Mouse (Mus musculus): ENCODE data around the gene Gas2. TPM values are rescaled to one million over a fixed set of nuclear protein-coding genes. Genes with fewer than 3 reads are reported as not detected.

Gas2 gene
- polyA plus RNA-seq, 1 experiment from 2014 or later, result 9.1 TPM

GRCm38 (mm10) chr7:51955424-51956041, 93.7 kb downstream of the Gas2 start:
- Histone ChIP-seq H3K9ac (ENCODE audit: low read length) (no peak overlapping the region), H3K4me3 (ENCODE audit: low read length) (no peak overlapping the region), H3K4me2 (ENCODE audit: low read depth, low read length) (no peak overlapping the region), H3K9me3 (replicated peaks; ENCODE audit: control insufficient read depth, low read length) (no peaks in the 10 kb centered on the region), H3K4me1 (ENCODE audit: control insufficient read depth, insufficient read depth, low read length) (peaks cover 6% of the 10 kb centered on the region; the same call in 1 of the 2 replicates), H3K27me3 (ENCODE audit: control insufficient read depth, insufficient read depth, low read length) (no peaks in the 10 kb centered on the region), H3K36me3 (ENCODE audit: control insufficient read depth, insufficient read depth) (no peaks in the 10 kb centered on the region), H3K27ac (ENCODE audit: low read length) (no peak overlapping the region)
- ATAC-seq (replicated peaks; ENCODE audit: extremely low read depth, insufficient read depth, low FRiP score), result no peak
- 44% methylated on average over 9 of the region's 9 CpGs for WGBS

DNA sequence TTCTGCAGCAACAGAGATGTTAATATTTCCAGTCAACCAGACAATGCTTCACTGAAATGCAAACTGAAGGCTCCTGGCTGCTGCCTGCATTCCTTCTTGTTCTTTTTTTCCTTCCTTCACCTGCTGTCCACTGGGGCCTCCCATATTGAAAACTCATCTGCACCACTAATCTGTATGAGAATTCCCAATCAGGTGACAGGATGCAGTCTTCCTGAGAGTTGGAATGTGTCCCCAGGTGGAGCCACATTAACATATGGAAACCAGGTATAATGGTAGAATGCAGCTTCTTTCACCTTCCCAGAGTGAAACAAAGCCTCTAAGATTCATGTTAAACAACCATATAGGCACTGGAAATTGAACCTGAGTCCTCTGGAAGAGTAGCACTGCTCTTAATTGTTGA, 96.0 kb downstream of the Gas2 start:
- peaks cover 6% of the 10 kb centered on the region; the same call in 1 of the 2 replicates for H3K4me1 ChIP-seq (ENCODE audit: control insufficient read depth, insufficient read depth, low read length)
- no peak overlapping the region for H3K27ac ChIP-seq (ENCODE audit: low read length)
- no peaks in the 10 kb centered on the region for H3K9me3 ChIP-seq (replicated peaks; ENCODE audit: control insufficient read depth, low read length)

GRCm38 (mm10) chr7:51960698-51961374, 99.0 kb downstream of the Gas2 start:
- no peak overlapping the region for H3K4me2 ChIP-seq (ENCODE audit: low read depth, low read length)
- no peaks in the 10 kb centered on the region for H3K9me3 ChIP-seq (replicated peaks; ENCODE audit: control insufficient read depth, low read length)
- no peak overlapping the region for H3K9ac ChIP-seq (ENCODE audit: low read length)
- no peak overlapping the region for H3K4me3 ChIP-seq (ENCODE audit: low read length)
- no peaks in the 10 kb centered on the region for H3K27me3 ChIP-seq (ENCODE audit: control insufficient read depth, insufficient read depth, low read length)
- no peak overlapping the region for H3K27ac ChIP-seq (ENCODE audit: low read length)
- WGBS, result 70% methylated on average over 6 of the region's 6 CpGs
- peaks cover under 1% of the 10 kb centered on the region; the same call in 1 of the 2 replicates for H3K4me1 ChIP-seq (ENCODE audit: control insufficient read depth, insufficient read depth, low read length)
- H3K36me3 ChIP-seq (ENCODE audit: control insufficient read depth, insufficient read depth), result no peaks in the 10 kb centered on the region
- no peak for ATAC-seq (replicated peaks; ENCODE audit: extremely low read depth, insufficient read depth, low FRiP score)

More for the DNA sequence above, 96.0 kb downstream of the Gas2 start:
- Histone ChIP-seq H3K9ac (ENCODE audit: low read length) (no peak overlapping the region), H3K4me2 (ENCODE audit: low read depth, low read length) (no peak overlapping the region), H3K27me3 (ENCODE audit: control insufficient read depth, insufficient read depth, low read length) (no peaks in the 10 kb centered on the region), H3K36me3 (ENCODE audit: control insufficient read depth, insufficient read depth) (no peaks in the 10 kb centered on the region), H3K4me3 (ENCODE audit: low read length) (no peak overlapping the region)
- ATAC-seq (replicated peaks; ENCODE audit: extremely low read depth, insufficient read depth, low FRiP score), result no peak

GRCm38 (mm10) chr7:51962219-51962952, 100.6 kb downstream of the Gas2 start:
- no peaks in the 10 kb centered on the region for H3K27me3 ChIP-seq (ENCODE audit: control insufficient read depth, insufficient read depth, low read length)
- H3K9me3 ChIP-seq (replicated peaks; ENCODE audit: control insufficient read depth, low read length), result no peaks in the 10 kb centered on the region
- WGBS, result 81% methylated on average over 10 of the region's 10 CpGs
- no peak overlapping the region for H3K27ac ChIP-seq (ENCODE audit: low read length)
- H3K9ac ChIP-seq (ENCODE audit: low read length), result no peak overlapping the region
- H3K4me3 ChIP-seq (ENCODE audit: low read length), result no peak overlapping the region
- no peaks in the 10 kb centered on the region for H3K4me1 ChIP-seq (ENCODE audit: control insufficient read depth, insufficient read depth, low read length)
- no peak for ATAC-seq (replicated peaks; ENCODE audit: extremely low read depth, insufficient read depth, low FRiP score)
- H3K4me2 ChIP-seq (ENCODE audit: low read depth, low read length), result no peak overlapping the region
- H3K36me3 ChIP-seq (ENCODE audit: control insufficient read depth, insufficient read depth), result no peaks in the 10 kb centered on the region

GRCm38 (mm10) chr7:51964681-51965080, 102.9 kb downstream of the Gas2 start:
- Histone ChIP-seq H3K4me1 (ENCODE audit: control insufficient read depth, insufficient read depth, low read length) (no peaks in the 10 kb centered on the region), H3K27me3 (ENCODE audit: control insufficient read depth, insufficient read depth, low read length) (no peaks in the 10 kb centered on the region), H3K27ac (ENCODE audit: low read length) (no peak overlapping the region), H3K4me3 (ENCODE audit: low read length) (no peak overlapping the region), H3K9ac (ENCODE audit: low read length) (no peak overlapping the region), H3K9me3 (replicated peaks; ENCODE audit: control insufficient read depth, low read length) (no peaks in the 10 kb centered on the region), H3K4me2 (ENCODE audit: low read depth, low read length) (no peak overlapping the region), H3K36me3 (ENCODE audit: control insufficient read depth, insufficient read depth) (no peaks in the 10 kb centered on the region)
- WGBS, result 79% methylated on average over 7 of the region's 7 CpGs
- ATAC-seq (replicated peaks; ENCODE audit: extremely low read depth, insufficient read depth, low FRiP score), result no peak

DNA sequence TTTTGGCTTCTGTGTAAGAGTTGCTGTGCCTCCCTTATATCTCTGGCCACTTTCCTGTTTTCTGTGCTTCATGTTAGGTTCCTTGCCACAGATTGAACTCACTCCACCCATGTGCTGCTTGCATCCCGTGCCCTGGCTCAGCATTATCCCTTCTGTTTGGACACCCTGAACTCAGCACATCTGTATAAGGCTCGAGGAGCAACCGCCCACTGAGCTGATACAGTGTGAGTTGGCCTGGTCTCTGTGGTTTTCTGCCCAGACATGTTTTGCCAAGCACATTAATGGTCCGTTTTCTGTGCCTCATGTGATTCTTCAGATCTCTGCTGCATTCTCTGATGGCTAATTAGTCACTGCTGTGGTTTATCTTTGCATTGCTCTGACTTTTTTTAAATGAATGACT, 105.8 kb downstream of the Gas2 start:
- Histone ChIP-seq H3K36me3 (ENCODE audit: control insufficient read depth, insufficient read depth) (no peaks in the 10 kb centered on the region), H3K4me1 (ENCODE audit: control insufficient read depth, insufficient read depth, low read length) (no peaks in the 10 kb centered on the region), H3K4me3 (ENCODE audit: low read length) (no peak overlapping the region), H3K27ac (ENCODE audit: low read length) (no peak overlapping the region), H3K27me3 (ENCODE audit: control insufficient read depth, insufficient read depth, low read length) (no peaks in the 10 kb centered on the region), H3K9me3 (replicated peaks; ENCODE audit: control insufficient read depth, low read length) (no peaks in the 10 kb centered on the region), H3K9ac (ENCODE audit: low read length) (no peak overlapping the region), H3K4me2 (ENCODE audit: low read depth, low read length) (no peak overlapping the region)
- no peak for ATAC-seq (replicated peaks; ENCODE audit: extremely low read depth, insufficient read depth, low FRiP score)
- 74% methylated on average over 4 of the region's 4 CpGs for WGBS

DNA sequence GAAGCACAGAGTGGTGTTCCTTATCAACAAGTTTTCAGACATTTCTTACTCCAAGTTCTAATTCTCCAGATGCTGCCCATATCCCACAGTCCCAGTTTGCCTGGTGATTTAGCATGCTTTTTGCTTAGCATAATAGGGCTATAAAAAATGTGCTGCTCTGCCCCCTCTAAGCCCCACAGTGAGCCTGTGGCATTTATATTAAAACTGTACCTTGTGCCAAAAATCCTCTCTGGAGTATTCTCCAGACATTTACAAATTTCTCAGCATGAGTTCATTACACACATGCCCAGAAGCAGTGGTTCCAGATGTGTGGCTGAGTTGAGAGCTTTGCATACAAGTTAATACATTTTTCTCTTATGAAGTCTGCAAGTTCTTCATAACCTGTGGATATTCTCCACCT, 107.6 kb downstream of the Gas2 start:
- H3K4me2 ChIP-seq (ENCODE audit: low read depth, low read length), result no peak overlapping the region
- no peaks in the 10 kb centered on the region for H3K27me3 ChIP-seq (ENCODE audit: control insufficient read depth, insufficient read depth, low read length)
- no peaks in the 10 kb centered on the region for H3K36me3 ChIP-seq (ENCODE audit: control insufficient read depth, insufficient read depth)
- H3K27ac ChIP-seq (ENCODE audit: low read length), result no peak overlapping the region
- H3K9me3 ChIP-seq (replicated peaks; ENCODE audit: control insufficient read depth, low read length), result no peaks in the 10 kb centered on the region
- no peak overlapping the region for H3K9ac ChIP-seq (ENCODE audit: low read length)
- H3K4me3 ChIP-seq (ENCODE audit: low read length), result no peak overlapping the region
- no peaks in the 10 kb centered on the region for H3K4me1 ChIP-seq (ENCODE audit: control insufficient read depth, insufficient read depth, low read length)
- ATAC-seq (replicated peaks; ENCODE audit: extremely low read depth, insufficient read depth, low FRiP score), result no peak

GRCm38 (mm10) chr7:51972252-51972855, 110.5 kb downstream of the Gas2 start:
- H3K4me2 ChIP-seq (ENCODE audit: low read depth, low read length), result no peak overlapping the region
- H3K27me3 ChIP-seq (ENCODE audit: control insufficient read depth, insufficient read depth, low read length), result no peaks in the 10 kb centered on the region
- no peak overlapping the region for H3K4me3 ChIP-seq (ENCODE audit: low read length)
- H3K36me3 ChIP-seq (ENCODE audit: control insufficient read depth, insufficient read depth), result no peaks in the 10 kb centered on the region
- no peaks in the 10 kb centered on the region for H3K4me1 ChIP-seq (ENCODE audit: control insufficient read depth, insufficient read depth, low read length)
- H3K27ac ChIP-seq (ENCODE audit: low read length), result no peak overlapping the region
- no peak for ATAC-seq (replicated peaks; ENCODE audit: extremely low read depth, insufficient read depth, low FRiP score)
- H3K9ac ChIP-seq (ENCODE audit: low read length), result no peak overlapping the region
- no peaks in the 10 kb centered on the region for H3K9me3 ChIP-seq (replicated peaks; ENCODE audit: control insufficient read depth, low read length)
- 33% methylated on average over 6 of the region's 6 CpGs for WGBS

- H3K4me2 ChIP-seq (ENCODE audit: low read depth, low read length), result no peak overlapping the region
- no peaks in the 10 kb centered on the region for H3K36me3 ChIP-seq (ENCODE audit: control insufficient read depth, insufficient read depth)
- WGBS, result 67% methylated on average over 5 of the region's 5 CpGs
- no peak for ATAC-seq (replicated peaks; ENCODE audit: extremely low read depth, insufficient read depth, low FRiP score)
- no peaks in the 10 kb centered on the region for H3K4me1 ChIP-seq (ENCODE audit: control insufficient read depth, insufficient read depth, low read length)
- no peak overlapping the region for H3K4me3 ChIP-seq (ENCODE audit: low read length)
- H3K27me3 ChIP-seq (ENCODE audit: control insufficient read depth, insufficient read depth, low read length), result no peaks in the 10 kb centered on the region
- H3K27ac ChIP-seq (ENCODE audit: low read length), result no peak overlapping the region
- no peak overlapping the region for H3K9ac ChIP-seq (ENCODE audit: low read length)
- H3K9me3 ChIP-seq (replicated peaks; ENCODE audit: control insufficient read depth, low read length), result no peaks in the 10 kb centered on the region
Measured at GRCm38 (mm10) chr7:51973091-51973490, 111.3 kb downstream of the Gas2 start.

Data from heart, embryonic 16.5 days (tissue).